Mouse (Mus musculus): ENCODE results near the gene Mki67.
A peak's percentile ranks its signal among the peaks of the same experiment; 100 is the strongest.

The Mki67 gene

DNA sequence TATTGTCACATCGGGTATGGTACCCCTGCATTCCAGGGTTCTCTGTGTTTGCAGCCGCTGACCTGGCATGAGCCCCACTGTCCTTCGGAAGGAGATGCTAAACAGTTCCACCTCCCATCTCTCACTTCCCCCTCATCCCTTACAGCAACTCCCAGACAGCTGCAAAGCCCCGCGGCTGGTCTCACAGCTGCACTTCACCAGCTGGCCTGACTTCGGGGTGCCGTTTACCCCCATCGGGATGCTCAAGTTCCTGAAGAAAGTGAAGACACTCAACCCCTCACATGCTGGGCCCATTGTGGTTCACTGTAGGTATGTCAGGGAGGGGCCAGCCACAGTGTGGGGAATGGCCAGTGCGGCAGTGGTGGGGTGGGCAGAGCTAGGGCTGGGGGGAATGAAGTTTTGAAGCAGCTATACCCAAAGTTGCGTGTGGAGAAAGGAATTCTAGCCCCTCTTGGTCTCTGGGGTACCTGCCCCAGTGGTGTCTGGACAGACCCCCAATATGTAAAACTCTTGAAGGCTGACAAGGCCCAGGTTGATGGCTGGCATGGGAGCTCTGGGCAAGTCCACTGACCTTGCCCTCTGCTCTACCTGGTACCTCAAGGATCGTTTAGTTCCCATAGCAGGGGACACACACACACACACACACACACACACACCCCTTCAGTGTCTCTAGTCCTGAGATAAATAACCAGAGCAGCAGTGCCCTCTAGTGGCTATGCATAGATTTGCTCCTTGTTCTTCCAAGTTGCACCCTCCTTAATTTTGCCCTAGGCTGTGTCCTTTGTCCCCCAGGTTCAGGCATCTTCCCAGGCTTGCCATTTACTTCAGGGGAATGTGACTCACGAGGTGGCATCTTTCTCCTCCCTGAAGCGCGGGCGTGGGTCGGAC, 47.1 kb downstream of the Mki67 start:
- peak; percentile 47 for DNase-seq (ENCODE audit: low read depth)

DNA sequence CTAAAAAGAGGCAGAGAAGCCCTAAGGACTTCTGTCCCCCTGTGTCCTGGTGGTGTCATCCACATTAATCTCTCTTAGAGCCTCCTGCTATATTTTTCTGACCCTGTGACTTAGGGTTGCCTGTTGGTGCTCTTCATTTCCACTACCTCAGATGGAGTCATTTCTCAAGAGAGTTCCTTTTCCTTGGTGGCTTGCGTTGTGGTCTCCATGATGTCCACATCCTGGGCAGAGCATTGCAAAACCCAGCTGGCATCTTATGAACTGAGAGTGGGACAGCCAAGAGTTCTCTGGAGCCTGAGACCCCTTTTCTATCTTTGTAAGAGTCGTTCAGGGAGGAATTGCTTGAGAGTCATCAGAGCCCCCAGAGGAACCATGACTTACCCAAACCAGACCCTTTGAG, 49.8 kb downstream of the Mki67 start:
- no peak for DNase-seq (ENCODE audit: low read depth)

- DNase-seq (ENCODE audit: low read depth): no peak
Observed at GRCm38 (mm10) chr7:135664211-135664610, 52.0 kb downstream of the Mki67 start.

- DNase-seq (ENCODE audit: low read depth): no peak
Observed at GRCm38 (mm10) chr7:135660314-135660713, 55.8 kb downstream of the Mki67 start.

GRCm38 (mm10) chr7:135659314-135659935, 56.7 kb downstream of the Mki67 start:
- DNase-seq (ENCODE audit: low read depth): no peak

GRCm38 (mm10) chr7:135658150-135658549, 58.0 kb downstream of the Mki67 start:
- DNase-seq (ENCODE audit: low read depth): no peak

DNA sequence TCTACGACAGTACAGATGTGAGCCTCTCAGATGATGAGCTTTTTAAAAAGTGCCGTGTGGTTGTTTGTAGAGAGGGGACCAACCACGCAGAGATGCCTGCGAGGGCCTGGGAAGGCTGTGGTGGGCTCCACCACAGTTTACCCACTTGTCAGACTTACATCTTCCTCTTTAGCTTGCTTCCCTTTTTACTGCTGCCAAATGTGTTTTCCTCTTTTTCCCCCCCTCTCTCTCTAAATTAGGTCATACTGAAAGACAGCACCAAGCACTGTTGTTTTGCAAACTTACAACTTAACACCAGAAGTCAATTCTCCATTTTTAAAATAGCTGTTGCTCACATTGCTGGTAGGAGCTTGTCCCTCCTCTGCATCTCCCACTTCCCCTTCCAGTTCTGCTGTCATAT, 61.0 kb downstream of the Mki67 start:
- no peak for DNase-seq (ENCODE audit: low read depth)

GRCm38 (mm10) chr7:135654288-135654687, 61.9 kb downstream of the Mki67 start:
- no peak for DNase-seq (ENCODE audit: low read depth)

GRCm38 (mm10) chr7:135653601-135654000, 62.6 kb downstream of the Mki67 start:
- no peak for DNase-seq (ENCODE audit: low read depth)

DNA sequence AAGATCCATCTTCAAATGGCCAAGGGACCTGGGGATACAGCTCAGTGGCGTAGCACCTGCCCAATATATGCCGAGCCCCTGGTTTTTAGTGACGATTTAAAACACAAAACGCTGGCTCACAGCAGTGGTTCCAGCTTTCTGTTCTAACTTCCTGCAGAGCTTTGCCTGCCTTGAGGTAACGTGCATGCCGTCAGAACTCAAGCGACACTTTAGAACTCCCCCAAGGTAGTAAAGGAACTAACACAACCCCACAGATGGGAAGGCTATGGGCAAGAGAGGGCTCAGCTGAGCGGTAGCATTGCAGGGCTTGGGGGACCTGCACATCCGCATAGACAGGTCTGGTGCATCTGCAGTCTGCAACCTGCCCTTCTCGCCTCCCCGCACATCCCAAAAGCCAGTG, 63.4 kb downstream of the Mki67 start:
- no peak for DNase-seq (ENCODE audit: low read depth)

GRCm38 (mm10) chr7:135651831-135652511, 64.2 kb downstream of the Mki67 start:
- no peak for DNase-seq (ENCODE audit: low read depth)

GRCm38 (mm10) chr7:135650061-135650460, 66.1 kb downstream of the Mki67 start:
- DNase-seq (ENCODE audit: low read depth): no peak

GRCm38 (mm10) chr7:135649306-135649705, 66.9 kb downstream of the Mki67 start:
- no peak for DNase-seq (ENCODE audit: low read depth)

- DNase-seq (ENCODE audit: low read depth): no peak
Observed at GRCm38 (mm10) chr7:135648821-135649220, 67.3 kb downstream of the Mki67 start.

DNA sequence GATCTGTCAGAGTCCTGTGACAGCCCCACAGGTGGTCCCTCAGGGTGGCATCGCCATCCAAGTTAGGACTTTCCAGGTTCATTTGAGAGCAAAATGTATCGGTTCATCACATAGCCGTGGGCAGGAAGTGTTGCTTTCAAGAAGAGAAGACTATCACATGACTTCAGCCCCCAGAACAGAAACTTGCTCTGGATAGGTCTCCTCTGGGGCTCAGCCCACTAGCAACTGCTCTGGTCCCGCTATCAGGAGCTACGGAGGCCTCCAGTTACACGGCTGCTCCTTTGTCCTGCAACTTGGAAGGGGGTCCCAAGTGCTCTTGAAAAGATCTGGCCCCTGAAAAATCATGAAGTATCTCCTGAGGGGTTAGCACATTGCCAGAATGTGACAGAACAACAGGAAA, 69.2 kb downstream of the Mki67 start:
- no peak for DNase-seq (ENCODE audit: low read depth)

GRCm38 (mm10) chr7:135644452-135644851, 71.7 kb downstream of the Mki67 start:
- DNase-seq (ENCODE audit: low read depth): no peak

DNA sequence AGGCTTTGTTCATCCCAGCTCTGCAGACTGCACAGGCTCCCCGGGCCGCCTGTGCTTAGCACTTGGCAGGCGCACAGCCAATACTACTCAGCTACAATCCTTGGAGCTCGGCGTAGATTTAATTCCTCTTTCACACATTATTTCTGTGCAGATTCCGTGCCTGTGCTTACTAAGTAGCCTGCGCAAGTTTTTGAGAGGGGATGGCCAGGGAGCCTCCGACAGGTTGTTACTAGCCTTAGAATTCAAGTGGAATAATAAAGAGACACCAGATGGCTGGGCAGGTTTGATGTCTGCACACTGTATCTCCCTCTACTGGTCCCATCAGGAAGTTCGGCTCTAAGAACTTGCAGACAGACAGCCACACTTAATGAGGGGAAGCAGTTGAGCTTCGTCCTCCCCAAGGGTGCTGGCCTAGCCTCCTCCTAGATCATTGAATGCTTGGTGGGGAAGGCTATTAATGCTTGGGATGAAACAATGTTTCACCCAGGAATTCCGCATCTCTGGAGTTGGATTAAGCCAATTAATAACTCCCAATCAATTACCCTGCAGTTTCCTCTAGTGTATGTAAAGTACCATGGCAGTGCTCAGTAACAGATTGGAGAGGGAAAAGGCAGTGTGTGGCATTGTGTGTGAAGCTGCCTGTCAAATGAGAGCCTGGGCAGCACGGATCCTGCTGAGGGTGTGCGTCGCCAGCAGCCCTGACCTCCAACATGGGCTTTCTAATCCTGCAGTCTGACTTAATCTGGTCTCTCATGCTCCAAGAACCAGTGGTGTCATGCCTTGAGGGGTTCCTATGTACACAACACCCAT, 74.3 kb downstream of the Mki67 start:
- DNase-seq (ENCODE audit: low read depth): peak; percentile 23

All from c-Kit-positive CD71-positive TER-119-negative erythroid progenitor cells, embryonic 14.5 days (primary cell).